In the genomic region with DNA sequence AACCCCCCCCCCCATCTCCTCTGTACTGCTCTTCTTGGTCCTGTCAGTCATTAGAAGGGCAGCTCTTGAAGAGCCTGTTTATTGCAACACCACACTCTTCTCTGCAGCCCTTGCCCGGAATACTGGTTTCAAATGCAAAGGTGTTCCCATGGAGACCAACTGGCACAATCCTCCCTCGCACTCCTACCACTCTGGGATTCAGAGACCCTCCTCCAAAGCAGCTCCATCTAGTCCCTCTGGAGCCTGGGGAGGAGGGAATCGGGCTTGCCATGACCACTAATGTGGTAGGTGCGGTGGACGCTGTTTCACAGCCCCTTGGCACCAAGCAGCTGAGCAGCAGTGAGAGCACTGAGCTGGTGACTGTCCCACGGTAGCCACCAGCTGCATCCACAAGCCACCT, we compare ENCODE assay signal across 13 mouse cellular contexts.
DNase-seq lines count a peak whose midpoint lies in the region; ATAC-seq and TF ChIP-seq lines count a peak whose summit lies in the region.
"Had no signal": no experiment of that assay in that cellular context is flagged by ENCODE, and none has a peak within 500 bp of the region (broad histone marks: within the 10 kb centered on the region; RNA-seq: fewer than 3 reads in every experiment).

No protein-coding gene starts in this region.

- WGBS in kidney, postnatal 0 days, result 18% methylated on average over 6 of the region's 6 CpGs
- 44% methylated on average over 6 of the region's 6 CpGs for WGBS in heart, embryonic 10.5 days

- no peaks in the 10 kb centered on the region for H3K4me1 ChIP-seq in kidney, postnatal 0 days (replicated peaks; ENCODE audit: insufficient read depth, low read length)
- H3K4me1 ChIP-seq in heart, embryonic 10.5 days, result peaks cover 12% of the 10 kb centered on the region
- H3K4me1 ChIP-seq: stomach, embryonic 15.5 days had no signal

- no peaks in the 10 kb centered on the region for H3K9me3 ChIP-seq in kidney, postnatal 0 days (replicated peaks; ENCODE audit: low read length)
- H3K9me3 ChIP-seq in heart, embryonic 10.5 days, result no peaks in the 10 kb centered on the region
- H3K9me3 ChIP-seq: heart, embryonic 15.5 days; stomach, embryonic 15.5 days had no signal

- H3K9ac ChIP-seq in kidney, postnatal 0 days (ENCODE audit: low read depth, low read length), result no peak overlapping the region
- H3K9ac ChIP-seq: heart, embryonic 15.5 days; stomach, embryonic 15.5 days had no signal

- no peaks in the 10 kb centered on the region for H3K36me3 ChIP-seq in kidney, postnatal 0 days (ENCODE audit: insufficient read depth, low read length)
- no peaks in the 10 kb centered on the region for H3K36me3 ChIP-seq in heart, embryonic 10.5 days
- H3K36me3 ChIP-seq: heart, embryonic 15.5 days; stomach, embryonic 15.5 days had no signal

- H3K27me3 ChIP-seq in kidney, postnatal 0 days (ENCODE audit: insufficient read depth, low read length), result no peaks in the 10 kb centered on the region
- H3K27me3 ChIP-seq in heart, embryonic 10.5 days (ENCODE audit: insufficient read depth, poor library complexity, severe bottlenecking), result no peaks in the 10 kb centered on the region
- H3K27me3 ChIP-seq: heart, embryonic 15.5 days; stomach, embryonic 15.5 days had no signal

- H3K4me3 ChIP-seq in kidney, postnatal 0 days (replicated peaks; ENCODE audit: low read depth, low read length), result no peak overlapping the region
- no peak overlapping the region for H3K4me3 ChIP-seq in heart, embryonic 10.5 days
- H3K4me3 ChIP-seq: erythroblast, embryonic 14.5 days; heart, embryonic 15.5 days; stomach, embryonic 15.5 days had no signal

- no peak overlapping the region for H3K4me2 ChIP-seq in kidney, postnatal 0 days (ENCODE audit: low read length)
- H3K4me2 ChIP-seq: heart, embryonic 15.5 days; liver, embryonic 11.5 days; stomach, embryonic 15.5 days had no signal

- no peak for TF ChIP-seq CTCF in kidney, postnatal 0 days (IDR thresholded peaks at IDR 0.05; ENCODE audit: low read depth)

- no peak for ATAC-seq in kidney, postnatal 0 days (replicated peaks; ENCODE audit: low FRiP score, low read depth)
- peak; percentile 42; the same call in 1 of the 2 replicates for ATAC-seq in frontal cortex, adult (ENCODE audit: low TSS enrichment)
- ATAC-seq in megakaryocyte, adult 5-6 weeks (ENCODE audit: poor library complexity, severe bottlenecking), result peak; percentile 37; the same call in 1 of the 2 replicates
- ATAC-seq in erythroblast, adult 5-6 weeks (replicated peaks; ENCODE audit: low FRiP score, poor library complexity, severe bottlenecking), result no peak

- no peak overlapping the region for H3K27ac ChIP-seq in kidney, postnatal 0 days
- H3K27ac ChIP-seq in heart, embryonic 10.5 days, result no peak overlapping the region
- H3K27ac ChIP-seq: heart, embryonic 15.5 days; stomach, embryonic 15.5 days had no signal

- peak; percentile 18 for DNase-seq in kidney, postnatal 0 days (ENCODE audit: low spot score)
- DNase-seq in kidney, postnatal 36 days, result no peak
- peak; percentile 85 for DNase-seq in ES-CJ7 (ENCODE audit: low read depth, low spot score)
- no peak for DNase-seq in heart, embryonic 10.5 days (ENCODE audit: low spot score)
- DNase-seq in heart, postnatal 25 days (ENCODE audit: low spot score), result no peak
- DNase-seq: lung, postnatal 36 days had no signal

- intact Hi-C loops in heart, postnatal 25 days (cut with DNase I), result loop anchor here (5.0 kb wide), 1 partner anchor 284 kb away; no protein-coding TSS in a partner anchor

Comparison
In these comparisons a context has a peak if more than half of its experiments do, and no peak if none do; other contexts are left out.
1. DNase-seq: peak in kidney, postnatal 0 days (single experiment) and ES-CJ7 (single experiment); none in kidney, postnatal 36 days (0 of 2), heart, embryonic 10.5 days (single experiment) and heart, postnatal 25 days (single experiment).
2. ATAC-seq: peak in frontal cortex, adult (single experiment) and megakaryocyte, adult 5-6 weeks (single experiment); none in kidney, postnatal 0 days (single experiment) and erythroblast, adult 5-6 weeks (single experiment).